Mouse (Mus musculus) heart, embryonic 14.5 days (tissue): ENCODE measurements at regions not wholly inside any gene's neighbourhood (a gene's known extent, or its start where the extent isn't known, plus 50 kb on each side); places are given as distances from the start of the nearest gene placed in this dataset.
A peak's percentile ranks its signal among the peaks of the same experiment; 100 is the strongest.

ENCODE experiments used
- ATAC-seq: fragments of 200-750 bp; cut with Nextera tagmentation; 2 replicates; pipeline ENCODE4 v1.8.0; 2017; ENCODE audit warnings: low read depth, moderate TSS enrichment; ENCODE audit not compliant: insufficient number of reproducible peaks, insufficient read depth, low FRiP score
- H3K27ac ChIP-seq, 2 experiments: fragments of 200-500 bp in 1 of 2; fragments of 300-500 bp in 1 of 2; sonication (generic) in 1 of 2; replicated peaks in 1 of 2; 2 replicates each; pipeline ENCODE4 v1.5.1; 2012 to 2014; ENCODE audit warnings: low read depth in 2 of 2, low read length in 2 of 2, control low read depth in 1 of 2, mild to moderate bottlenecking in 1 of 2, mixed read lengths in 1 of 2; ENCODE audit not compliant: control insufficient read depth in 1 of 2, insufficient read depth in 1 of 2
- H3K27me3 ChIP-seq: fragments of 300-500 bp; sonication (generic); 2 replicates; pipeline ENCODE4 v1.6.1; 2014; ENCODE audit warnings: mild to moderate bottlenecking, low read length, control low read depth; ENCODE audit not compliant: control insufficient read depth, insufficient read depth
- H3K36me3 ChIP-seq: fragments of 300-500 bp; sonication (generic); 2 replicates; pipeline ENCODE4 v1.6.1; 2014; ENCODE audit warnings: mild to moderate bottlenecking, control low read depth, low read length, mixed read lengths; ENCODE audit not compliant: control insufficient read depth, insufficient read depth
- H3K4me1 ChIP-seq, 2 experiments: fragments of 200-500 bp in 1 of 2; fragments of 300-500 bp in 1 of 2; sonication (generic) in 1 of 2; 2 replicates each; pipeline ENCODE4 v1.6.1; 2012 to 2014; ENCODE audit warnings: low read length in 2 of 2, control low read depth in 1 of 2, mixed read lengths in 1 of 2; ENCODE audit not compliant: control insufficient read depth in 2 of 2, insufficient read depth in 2 of 2
- H3K4me2 ChIP-seq: fragments of 300-500 bp; sonication (generic); 2 replicates; pipeline ENCODE4 v1.6.1; 2014; ENCODE audit warnings: mild to moderate bottlenecking, low read length
- H3K4me3 ChIP-seq, 2 experiments: fragments of 200-500 bp in 1 of 2; fragments of 300-500 bp in 1 of 2; sonication (generic) in 1 of 2; 2 replicates each; pipeline ENCODE4 v1.5.1; 2012 to 2014; ENCODE audit warnings: low read length in 2 of 2, mild to moderate bottlenecking in 2 of 2, control low read depth in 1 of 2, low read depth in 1 of 2, moderate library complexity in 1 of 2; ENCODE audit not compliant: control insufficient read depth in 1 of 2, insufficient read depth in 1 of 2
- H3K9ac ChIP-seq: fragments of 300-500 bp; sonication (generic); 2 replicates; pipeline ENCODE4 v1.6.1; 2014; ENCODE audit warnings: mild to moderate bottlenecking, low read length
- H3K9me3 ChIP-seq: fragments of 300-500 bp; sonication (generic); 2 replicates; pipeline ENCODE4 v1.6.1; 2016; ENCODE audit warnings: low read length, control low read depth; ENCODE audit not compliant: control insufficient read depth
- WGBS: fragments of 180-500 bp; shearing (Covaris S2); extraction: QIAGEN DNeasy Blood & Tissue Kit; methylation state at CpG from one replicate; pipeline ENCODE4 v1.1.7; 2014; 5-methylcytosine and 5-hydroxymethylcytosine counted together

GRCm38 (mm10) chr8:10931266-10931665, 77.0 kb downstream of the Irs2 start:
- Histone ChIP-seq H3K27me3 (peaks cover 8% of the 10 kb centered on the region), H3K9me3 (no peaks in the 10 kb centered on the region), H3K4me2 (no peak overlapping the region), H3K9ac (no peak overlapping the region), H3K36me3 (no peaks in the 10 kb centered on the region), H3K4me3 (no peak overlapping the region), H3K27ac (no peak overlapping the region), H3K4me1 (peaks cover 16 to 29% of the 10 kb centered on the region in 2 experiments)
- 74% methylated on average over 4 of the region's 4 CpGs for WGBS
- no peak for ATAC-seq

- peak overlapping the region; percentile 16 to 43; a peak in 1 of 4 replicates for H3K27ac ChIP-seq
- no peak for ATAC-seq
- H3K9ac ChIP-seq, result no peak overlapping the region
- H3K4me2 ChIP-seq, result no peak overlapping the region
- peaks cover 38 to 43% of the 10 kb centered on the region in 2 experiments for H3K4me1 ChIP-seq
- peaks cover 8% of the 10 kb centered on the region for H3K27me3 ChIP-seq
- WGBS, result 70% methylated on average over 3 of the region's 3 CpGs
- H3K36me3 ChIP-seq, result no peaks in the 10 kb centered on the region
- no peaks in the 10 kb centered on the region for H3K9me3 ChIP-seq
- no peak overlapping the region for H3K4me3 ChIP-seq
Measured at GRCm38 (mm10) chr8:10928836-10929235, 79.4 kb downstream of the Irs2 start.

DNA sequence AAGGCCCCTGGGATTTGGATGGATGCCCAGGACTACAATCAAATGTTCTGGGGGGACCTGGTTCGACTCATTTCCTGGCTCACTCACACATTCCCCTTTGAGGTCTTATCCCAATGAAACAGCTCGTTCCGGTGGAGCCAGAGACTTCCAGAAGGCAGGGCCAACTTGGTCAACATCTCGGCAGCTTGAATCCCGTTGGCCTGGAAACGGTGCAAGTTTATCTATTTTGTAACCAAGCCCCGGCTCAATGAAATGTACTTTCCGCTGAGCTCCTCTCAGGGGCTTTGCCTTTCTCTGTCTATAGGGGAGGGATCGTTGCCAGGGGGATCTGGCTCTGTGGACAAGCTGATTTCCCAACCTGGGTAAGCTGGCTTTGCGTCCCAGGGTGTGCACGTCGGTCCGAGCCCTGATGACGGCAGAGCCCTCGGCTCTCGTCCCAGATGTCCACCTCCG, 79.9 kb downstream of the Irs2 start:
- Histone ChIP-seq H3K27me3 (peaks cover 8% of the 10 kb centered on the region), H3K4me1 (peaks cover 43 to 45% of the 10 kb centered on the region in 2 experiments), H3K4me2 (no peak overlapping the region), H3K27ac (peak overlapping the region; percentile 39 to 43; a peak in 2 of 4 replicates), H3K9ac (no peak overlapping the region), H3K4me3 (no peak overlapping the region), H3K9me3 (no peaks in the 10 kb centered on the region), H3K36me3 (no peaks in the 10 kb centered on the region)
- WGBS, result 46% methylated on average over 17 of the region's 17 CpGs
- ATAC-seq, result peak; percentile 46; the same call in 1 of the 2 replicates

GRCm38 (mm10) chr8:10927187-10927586, 81.1 kb downstream of the Irs2 start:
- Histone ChIP-seq H3K4me1 (peaks cover 52% of the 10 kb centered on the region in 2 experiments), H3K4me3 (no peak overlapping the region), H3K27ac (no peak overlapping the region), H3K4me2 (no peak overlapping the region), H3K9me3 (no peaks in the 10 kb centered on the region), H3K27me3 (peaks cover 4% of the 10 kb centered on the region), H3K9ac (no peak overlapping the region), H3K36me3 (no peaks in the 10 kb centered on the region)
- WGBS, result 63% methylated on average over 3 of the region's 3 CpGs
- ATAC-seq, result no peak

DNA sequence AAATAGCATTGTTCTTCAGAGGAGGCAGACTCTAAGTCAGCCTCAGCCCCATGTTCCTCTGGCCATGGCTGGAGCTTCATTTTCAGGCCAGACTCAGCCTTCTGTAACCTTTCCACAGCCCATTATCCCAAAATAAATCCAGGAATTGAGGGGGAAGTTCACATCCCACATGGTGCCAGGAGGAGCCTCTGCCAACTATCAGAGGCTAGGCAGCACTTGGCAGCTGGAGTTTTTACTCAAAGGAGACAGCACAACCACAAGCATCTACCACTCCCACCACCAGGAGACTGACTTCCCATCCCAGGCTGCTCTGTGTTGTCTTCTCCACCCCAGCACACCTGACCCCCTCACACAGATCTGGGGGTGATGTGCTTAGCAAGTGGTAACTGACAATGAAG, 81.7 kb downstream of the Irs2 start:
- Histone ChIP-seq H3K9ac (0 out of 2 replicates have a peak overlapping the region, but pooled peaks have one; percentile 65), H3K27me3 (peaks cover 4% of the 10 kb centered on the region)

GRCm38 (mm10) chr8:10925582-10926517, 82.4 kb downstream of the Irs2 start:
- H3K4me2 ChIP-seq, result peak overlapping the region; percentile 53; the same call in 1 of the 2 replicates
- peak overlapping the region; percentile 65; the same call in 1 of the 2 replicates for H3K9ac ChIP-seq
- H3K9me3 ChIP-seq, result no peaks in the 10 kb centered on the region
- H3K4me3 ChIP-seq, result no peak overlapping the region
- H3K27ac ChIP-seq, result peak overlapping the region; percentile 46 to 89
- H3K36me3 ChIP-seq, result no peaks in the 10 kb centered on the region
- H3K4me1 ChIP-seq, result peaks cover 60 to 65% of the 10 kb centered on the region in 2 experiments
- WGBS, result 21% methylated on average over 18 of the region's 18 CpGs
- no peak for ATAC-seq
- H3K27me3 ChIP-seq, result peaks cover 2% of the 10 kb centered on the region

More for the DNA sequence above, 81.7 kb downstream of the Irs2 start:
- Histone ChIP-seq H3K36me3 (no peaks in the 10 kb centered on the region), H3K9me3 (no peaks in the 10 kb centered on the region), H3K4me1 (peaks cover 58 to 59% of the 10 kb centered on the region in 2 experiments), H3K4me2 (no peak overlapping the region), H3K27ac (peak overlapping the region; percentile 46 to 89; a peak in 1 of 4 replicates), H3K4me3 (no peak overlapping the region)
- no peak for ATAC-seq

GRCm38 (mm10) chr8:10924526-10925199, 83.6 kb downstream of the Irs2 start:
- 4% methylated on average over 20 of the region's 20 CpGs for WGBS
- no peak overlapping the region for H3K4me3 ChIP-seq
- H3K27me3 ChIP-seq, result no peaks in the 10 kb centered on the region
- H3K9me3 ChIP-seq, result no peaks in the 10 kb centered on the region
- H3K27ac ChIP-seq, result peak overlapping the region; percentile 89 to 92
- H3K4me1 ChIP-seq, result peaks cover 61 to 70% of the 10 kb centered on the region in 2 experiments
- peak overlapping the region; percentile 53 for H3K4me2 ChIP-seq
- no peak for ATAC-seq
- H3K9ac ChIP-seq, result peak overlapping the region; percentile 65
- H3K36me3 ChIP-seq, result no peaks in the 10 kb centered on the region
